Mouse (Mus musculus) left cerebral cortex, adult 2 months (tissue): ENCODE results near the gene Mapk8ip3. TPM values are rescaled to one million over a fixed set of nuclear protein-coding genes. Genes with fewer than 3 reads are reported as not detected.

ENCODE experiments used
- DNase-seq, 2 experiments: peaks; one replicate each; pipeline ENCODE4 v3.0.0; 2021 to 2022; ENCODE audit warnings: low spot score in 2 of 2, mixed read lengths in 1 of 2; ENCODE audit errors: extremely low spot score in 1 of 2
- H3K27ac ChIP-seq: fragments of 200-600 bp; 2 replicates; pipeline ENCODE4 v1.8.1; 2022
- H3K4me3 ChIP-seq: fragments of 200-600 bp; 2 replicates; pipeline ENCODE4 v1.8.1; 2022
- CTCF ChIP-seq: fragments of 200-600 bp; IDR thresholded peaks from 2 replicates; pipeline ENCODE4 v1.8.1; 2022; ENCODE audit warnings: antibody characterized with exemption, mild to moderate bottlenecking, moderate library complexity
- intact Hi-C: fragments of 180-260 bp; cut with DNase I; formaldehyde crosslinking; loops from one replicate; pipeline ENCODE4 v1.15.1; 2025
- total RNA-seq, 2 experiments: library from RNA; stranded (reverse); gene quantifications; 2 replicates each; pipeline ENCODE4 v1.2.3; 2021

The Mapk8ip3 gene
- total RNA-seq, 2 experiments from 2014 or later, result 390 to 407 TPM

DNA sequence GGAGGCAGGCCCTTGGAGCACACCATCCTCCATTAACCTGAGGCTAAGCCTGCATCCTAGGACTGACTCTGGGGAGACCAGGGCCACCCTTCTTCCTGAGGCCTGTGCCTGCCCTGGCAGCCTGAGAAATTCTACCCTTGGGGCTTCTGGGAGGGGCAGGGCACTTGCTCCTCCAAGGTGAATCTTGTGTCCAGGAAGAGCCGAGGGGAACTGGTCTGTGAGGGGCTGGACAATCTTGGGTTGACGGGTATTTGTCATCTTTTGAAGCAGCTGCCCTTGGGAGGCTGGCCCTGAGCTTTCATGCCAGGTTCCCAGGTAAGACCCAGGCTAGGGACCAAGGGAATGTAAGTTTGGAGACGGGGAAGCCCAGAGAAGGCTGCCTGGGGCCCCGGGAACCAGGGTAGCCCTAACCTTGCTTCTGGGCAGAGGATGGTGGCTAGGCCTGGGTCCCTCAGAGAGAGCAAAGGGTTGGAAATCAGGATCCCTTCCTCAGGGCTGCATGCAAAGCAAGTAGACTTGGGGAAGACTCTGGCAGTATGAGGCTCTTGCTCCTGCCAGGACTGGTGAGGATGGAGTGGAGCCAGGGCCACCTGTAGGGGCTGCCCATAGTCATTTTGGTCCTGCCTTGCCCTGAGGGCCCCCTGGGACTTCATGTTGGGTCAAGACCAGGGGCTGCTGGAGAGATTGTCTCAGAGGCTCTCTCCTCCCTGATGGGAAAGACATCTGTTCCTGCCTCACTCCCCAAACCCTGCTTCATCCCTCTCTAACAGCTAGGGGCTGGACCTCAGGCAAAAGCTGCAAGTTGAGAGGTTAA is 38.5 kb downstream of the Mapk8ip3 start:
- intact Hi-C loops, result no loop called here
- DNase-seq, result no peak
- H3K4me3 ChIP-seq, result no peak overlapping the region
- no peak for TF ChIP-seq CTCF
- H3K27ac ChIP-seq, result peak overlapping the region; percentile 57

DNA sequence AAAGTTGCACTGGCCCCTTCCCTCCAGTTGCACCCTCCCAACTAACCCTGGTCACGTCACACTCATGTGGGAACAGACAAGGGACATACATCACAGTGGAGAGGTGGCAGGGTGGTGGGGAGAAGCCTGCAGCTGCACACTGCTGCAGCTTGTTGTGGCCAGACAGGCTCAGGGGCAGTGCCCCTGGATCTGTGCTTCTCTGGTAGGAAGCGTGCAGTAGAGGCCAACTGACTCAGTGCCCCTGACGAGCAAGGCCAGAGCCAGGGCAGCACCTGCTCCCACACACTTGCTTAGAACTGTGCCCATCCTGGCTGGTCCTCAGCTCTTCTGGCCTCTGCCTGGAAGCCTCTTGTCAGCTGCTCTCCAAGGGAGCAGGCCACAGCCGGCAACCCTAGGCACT is 39.2 kb downstream of the Mapk8ip3 start:
- Histone ChIP-seq H3K4me3 (peak overlapping the region; percentile 56), H3K27ac (peak overlapping the region; percentile 57)
- intact Hi-C loops, result no loop called here
- no peak for DNase-seq
- TF ChIP-seq CTCF, result no peak

DNA sequence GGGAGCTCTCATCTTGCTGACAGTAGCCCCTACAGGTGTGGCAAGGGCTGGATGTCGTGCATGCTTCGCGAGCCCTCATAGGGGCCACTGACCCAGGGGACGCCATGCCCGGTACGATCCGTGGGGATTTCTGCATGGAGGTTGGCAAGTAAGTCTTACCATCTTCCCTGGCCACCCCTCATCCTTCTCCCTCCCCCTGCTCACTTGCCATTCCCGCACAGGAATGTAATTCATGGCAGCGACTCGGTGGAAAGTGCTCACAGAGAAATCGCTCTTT is 39.8 kb downstream of the Mapk8ip3 start:
- TF ChIP-seq CTCF, result no peak
- intact Hi-C loops, result no loop called here
- DNase-seq, result no peak
- Histone ChIP-seq H3K4me3 (peak overlapping the region; percentile 56), H3K27ac (peak overlapping the region; percentile 94)

DNA sequence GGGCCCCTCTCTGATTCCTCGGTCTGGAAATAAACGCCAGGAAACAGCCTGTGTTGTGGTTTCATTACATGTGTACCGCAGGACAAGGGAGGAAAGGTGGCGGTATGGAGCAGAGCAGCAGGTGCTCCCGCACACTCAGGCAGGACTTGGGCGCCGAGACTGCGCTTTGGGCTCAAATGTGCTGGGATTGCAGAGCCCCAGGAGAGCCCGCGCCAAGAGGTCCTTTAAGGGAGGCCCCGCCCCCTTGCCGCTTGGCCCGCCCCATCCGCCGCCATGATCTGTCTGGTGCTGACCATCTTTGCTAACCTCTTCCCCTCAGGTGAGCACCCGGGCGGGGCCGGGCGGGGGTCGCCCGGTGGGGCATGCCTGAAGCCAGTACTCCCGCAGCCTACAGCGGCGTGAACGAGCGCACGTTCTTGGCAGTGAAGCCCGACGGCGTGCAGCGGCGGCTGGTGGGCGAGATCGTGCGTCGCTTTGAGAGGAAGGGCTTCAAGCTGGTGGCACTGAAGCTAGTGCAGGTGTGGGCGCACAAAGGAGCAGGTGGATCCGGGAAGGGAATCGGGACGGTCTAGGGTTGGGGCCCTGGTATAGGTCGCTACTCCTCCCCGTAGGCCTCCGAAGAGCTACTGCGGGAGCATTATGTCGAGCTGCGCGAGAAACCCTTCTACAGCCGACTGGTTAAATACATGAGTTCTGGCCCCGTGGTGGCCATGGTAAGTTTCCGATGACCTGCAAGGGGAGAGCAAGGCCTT is 40.4 kb downstream of the Mapk8ip3 start, which contains the start of gene Nme3:
Gene Nme3, plus strand, starts transcription at position 260 of the 752 bp plus-strand sequence.
- Histone ChIP-seq H3K4me3 (peak within 1 kb of the TSS; percentile 56), H3K27ac (peak within 1 kb of the TSS; percentile 94)
- peak; percentile 69 to 76 for DNase-seq
- intact Hi-C loops, result no loop called here
- TF ChIP-seq CTCF, result no peak; the same call in none of the 2 replicates

DNA sequence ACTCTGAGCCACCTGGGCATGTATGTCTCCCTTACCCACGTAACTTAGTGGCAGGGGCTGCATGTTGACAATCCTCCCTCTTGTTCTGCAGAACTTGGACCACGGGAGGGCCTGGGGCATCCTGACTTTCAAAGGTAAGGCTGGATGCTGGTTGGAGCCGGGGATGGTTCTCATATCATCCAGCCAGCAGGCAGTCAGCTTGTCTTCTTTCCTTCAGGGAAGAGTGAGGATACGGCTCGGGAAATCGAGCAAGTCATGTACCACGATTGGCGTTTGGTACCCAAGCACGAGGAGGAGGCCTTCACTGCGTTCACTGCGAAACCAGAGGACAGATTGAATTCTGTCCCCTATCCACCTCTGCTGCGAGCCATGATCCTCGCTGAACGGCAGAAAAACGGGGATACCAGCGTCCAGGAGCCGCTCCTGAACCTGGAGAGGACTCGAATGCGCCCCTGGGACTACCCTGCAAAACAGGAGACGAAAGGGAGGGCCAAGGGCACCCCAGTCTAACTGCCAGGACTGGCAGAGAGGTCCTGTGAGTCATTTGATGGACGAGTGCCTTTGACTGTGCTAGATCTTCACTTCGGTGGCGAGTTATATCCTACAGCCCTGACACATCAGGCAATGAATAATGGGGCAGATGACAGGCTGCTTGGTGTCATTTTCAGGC is 41.1 kb downstream of the Mapk8ip3 start:
- Histone ChIP-seq H3K4me3 (peak overlapping the region; percentile 56), H3K27ac (peak overlapping the region; percentile 94)
- DNase-seq, result no peak
- intact Hi-C loops, result no loop called here
- TF ChIP-seq CTCF, result no peak

DNA sequence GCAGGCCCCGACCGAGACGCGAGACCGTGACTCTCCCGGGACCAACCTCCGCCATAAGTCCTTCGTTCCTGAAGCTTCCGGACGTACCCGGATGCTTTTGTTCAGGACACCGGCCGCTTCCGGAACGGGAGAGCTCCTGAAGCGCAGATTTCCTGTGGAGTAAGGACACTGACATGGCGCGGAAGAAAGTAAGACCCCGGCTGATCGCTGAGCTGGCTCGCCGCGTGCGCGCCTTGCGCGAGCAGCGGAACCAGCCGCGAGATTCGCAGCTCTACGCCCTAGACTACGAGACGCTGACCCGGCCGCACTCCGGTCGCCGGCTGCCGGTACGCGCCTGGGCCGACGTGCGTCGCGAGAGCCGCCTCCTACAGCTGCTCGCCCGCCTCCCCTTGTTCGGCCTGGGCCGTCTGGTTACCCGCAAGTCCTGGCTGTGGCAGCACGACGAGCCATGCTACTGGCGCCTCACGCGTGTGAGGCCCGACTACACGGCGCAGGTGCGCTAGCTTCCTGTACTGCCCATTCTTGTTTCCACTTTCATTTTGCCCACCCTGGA is 41.7 kb downstream of the Mapk8ip3 start, which contains the start of the genes Eme2 and Mrps34:
Gene Eme2, minus strand, starts transcription at position 93 of the 553 bp plus-strand sequence.
Gene Mrps34, plus strand, starts transcription at position 122 of the 553 bp plus-strand sequence.
- intact Hi-C loops, result no loop called here
- Histone ChIP-seq H3K27ac (peak within 1 kb of the TSS; percentile 94), H3K4me3 (peak within 1 kb of the TSS; percentile 56)
- TF ChIP-seq CTCF, result no peak
- DNase-seq, result peak; percentile 81 to 84

DNA sequence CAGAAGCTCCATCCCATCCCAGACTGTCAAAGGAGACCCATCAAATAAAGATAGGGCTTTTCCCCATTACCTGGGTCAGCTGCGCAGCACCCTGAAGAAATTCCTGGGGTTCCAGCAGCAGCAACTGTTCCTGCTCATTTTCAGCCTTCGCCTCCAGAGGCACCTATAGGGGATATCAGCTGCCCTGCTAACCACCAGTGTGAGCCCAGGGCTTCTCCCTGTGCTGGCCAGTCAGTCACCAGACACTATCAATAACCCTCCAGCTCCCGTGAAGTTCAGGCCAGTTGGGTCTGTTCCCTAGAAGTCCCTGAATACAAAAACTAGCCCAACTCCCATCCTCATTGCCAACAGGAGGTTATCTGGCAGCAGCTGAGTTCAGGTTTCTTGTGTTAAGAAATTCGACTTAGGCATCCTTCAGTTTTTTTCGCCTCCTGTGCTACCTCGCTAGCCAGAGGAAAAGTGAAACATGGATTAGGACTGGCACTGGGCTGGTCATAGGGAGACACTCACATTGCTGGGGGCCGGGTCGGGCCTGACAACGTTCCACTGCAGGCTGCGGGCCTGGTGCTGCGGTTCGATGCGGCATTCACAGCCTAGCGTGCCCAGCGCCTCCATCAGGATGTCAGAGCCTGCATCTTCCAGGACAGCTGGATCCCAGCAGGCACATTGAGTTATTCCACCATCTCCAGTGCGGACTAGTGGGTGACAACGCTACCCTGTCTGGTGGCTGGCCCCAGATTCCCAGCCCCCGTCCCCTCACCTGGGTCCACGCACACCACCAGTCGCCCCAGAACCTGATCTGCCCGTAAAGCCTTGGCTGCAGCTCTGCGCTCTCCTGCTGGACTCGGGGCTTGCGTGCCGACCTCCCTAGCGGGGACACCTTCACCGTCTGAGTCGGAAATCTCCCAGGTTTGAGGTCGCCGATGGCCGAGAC is 42.4 kb downstream of the Mapk8ip3 start:
- DNase-seq, result no peak
- TF ChIP-seq CTCF, result no peak
- intact Hi-C loops, result no loop called here
- Histone ChIP-seq H3K27ac (peak overlapping the region; percentile 94), H3K4me3 (peak overlapping the region; percentile 56)

DNA sequence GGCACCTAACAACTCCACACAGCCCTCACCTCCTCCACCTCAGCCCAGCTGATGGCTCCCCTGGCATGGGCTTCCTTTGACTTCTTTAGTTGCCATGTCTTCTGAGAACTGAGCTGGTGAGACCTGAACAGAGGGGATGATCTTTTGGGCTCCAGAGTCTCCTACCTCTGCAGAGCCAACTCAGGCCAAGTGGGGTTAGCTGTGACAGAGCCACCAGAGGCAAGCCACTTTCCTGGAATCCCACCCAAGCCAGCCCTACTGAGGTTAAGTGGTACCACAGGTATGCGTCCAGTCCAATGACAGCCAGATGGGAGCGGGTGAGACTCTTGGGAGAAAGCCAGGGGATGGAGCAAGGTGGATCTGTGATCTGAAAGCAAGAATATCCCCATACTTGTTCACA is 43.5 kb downstream of the Mapk8ip3 start:
- H3K4me3 ChIP-seq, result no peak overlapping the region
- TF ChIP-seq CTCF, result no peak
- H3K27ac ChIP-seq, result no peak overlapping the region
- no peak for DNase-seq
- intact Hi-C loops, result no loop called here

DNA sequence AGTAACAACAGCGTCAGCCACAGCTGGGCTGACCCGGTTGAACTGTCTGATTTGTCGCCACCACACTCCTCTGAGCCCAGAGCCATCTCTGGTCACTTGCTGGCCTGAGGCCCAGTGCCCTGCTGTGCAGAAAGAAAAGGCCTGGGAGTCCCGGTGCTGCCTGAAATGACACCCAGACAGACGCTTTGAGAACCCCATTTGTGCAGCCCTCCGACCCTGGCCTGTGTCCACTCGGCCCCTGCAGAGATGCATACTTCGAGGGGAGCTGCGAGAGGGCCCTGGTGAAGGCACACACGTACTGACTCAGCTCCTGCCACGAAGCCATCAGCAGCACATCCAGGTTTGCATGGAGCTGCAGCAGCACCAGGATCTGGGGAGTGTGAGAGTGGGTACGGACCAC is 44.0 kb downstream of the Mapk8ip3 start:
- no peak for DNase-seq
- TF ChIP-seq CTCF, result no peak
- intact Hi-C loops, result no loop called here

DNA sequence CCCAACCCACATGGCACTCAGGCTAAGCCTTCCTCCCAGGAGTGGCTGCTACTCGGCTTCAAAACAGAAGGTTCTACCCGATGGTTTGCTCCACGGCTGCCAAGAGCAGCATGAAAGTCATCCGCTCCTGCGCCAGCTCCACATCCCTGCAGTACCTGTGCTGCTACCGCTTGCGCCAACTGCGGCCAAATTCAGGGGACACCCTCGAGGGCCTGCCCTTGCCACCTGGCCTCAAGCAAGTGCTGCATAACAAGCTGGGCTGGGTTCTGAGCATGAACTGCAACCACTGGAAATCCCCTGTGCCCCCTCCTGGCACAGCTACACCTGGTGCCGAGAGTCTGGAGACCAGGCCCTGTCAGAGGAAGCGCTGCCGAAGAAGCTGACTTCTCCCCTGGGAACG is 45.5 kb downstream of the Mapk8ip3 start:
- TF ChIP-seq CTCF, result no peak
- intact Hi-C loops, result no loop called here
- Histone ChIP-seq H3K4me3 (no peak overlapping the region), H3K27ac (no peak overlapping the region)
- DNase-seq, result no peak

More for the DNA sequence above, 44.0 kb downstream of the Mapk8ip3 start:
- Histone ChIP-seq H3K4me3 (no peak overlapping the region), H3K27ac (no peak overlapping the region)
